Mouse (Mus musculus): ENCODE results near the gene Skor1.
A peak's percentile ranks its signal among the peaks of the same experiment; 100 is the strongest.

Gene Skor1

DNA sequence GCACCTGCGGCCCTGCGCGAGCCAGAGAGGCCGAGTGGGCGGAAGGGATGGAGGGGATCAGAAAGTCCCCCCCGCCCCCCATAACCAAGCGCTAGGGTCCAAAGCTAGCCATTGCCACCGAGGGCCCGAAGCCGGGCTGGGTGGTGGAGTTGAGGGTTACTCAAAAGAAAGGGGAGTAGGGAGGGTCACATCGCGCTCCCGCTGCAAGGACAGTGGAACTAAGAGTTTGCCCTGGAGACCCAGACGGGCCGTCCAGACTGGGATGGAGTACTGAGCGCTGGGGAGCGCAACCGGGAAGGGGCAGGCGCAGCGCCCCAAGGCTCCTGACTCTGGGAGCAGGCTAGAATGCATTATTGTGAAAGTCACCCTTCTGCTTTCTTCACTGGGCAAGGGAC, 608 bp upstream of the Skor1 start:
- DNase-seq (ENCODE audit: low spot score in 2 of 2), result no peak

DNA sequence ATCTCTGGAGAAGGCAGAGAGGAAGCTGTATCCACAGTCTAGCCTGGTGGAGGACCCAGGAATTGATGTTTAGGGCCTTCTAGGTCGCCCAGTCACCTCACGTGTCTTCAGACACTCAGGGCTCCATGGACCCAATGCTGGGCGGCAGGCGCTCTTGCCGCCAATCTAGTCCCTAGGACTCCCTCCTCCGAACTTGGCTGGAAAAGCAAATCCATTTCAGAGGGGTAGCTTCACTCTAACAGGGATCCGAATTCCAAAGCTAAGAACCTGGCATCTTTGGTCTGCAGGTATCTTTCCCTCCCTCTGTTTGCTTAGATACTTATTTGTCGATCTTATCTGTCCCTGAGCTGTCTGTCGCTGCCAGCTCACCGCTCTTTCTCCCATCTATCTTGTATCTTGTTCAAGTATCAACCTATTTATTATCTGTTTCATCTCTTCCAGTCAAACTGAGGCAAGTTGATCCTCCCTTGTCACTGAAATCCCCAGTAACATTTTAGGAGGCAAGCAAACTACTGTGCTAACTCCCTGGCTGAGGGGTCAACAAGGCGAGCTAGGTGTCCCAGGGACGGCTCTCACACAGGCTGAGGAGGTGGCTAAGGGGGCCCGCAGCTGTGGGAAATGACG, 863 bp downstream of the Skor1 start:
- no peak for DNase-seq (ENCODE audit: low spot score in 2 of 2)

DNA sequence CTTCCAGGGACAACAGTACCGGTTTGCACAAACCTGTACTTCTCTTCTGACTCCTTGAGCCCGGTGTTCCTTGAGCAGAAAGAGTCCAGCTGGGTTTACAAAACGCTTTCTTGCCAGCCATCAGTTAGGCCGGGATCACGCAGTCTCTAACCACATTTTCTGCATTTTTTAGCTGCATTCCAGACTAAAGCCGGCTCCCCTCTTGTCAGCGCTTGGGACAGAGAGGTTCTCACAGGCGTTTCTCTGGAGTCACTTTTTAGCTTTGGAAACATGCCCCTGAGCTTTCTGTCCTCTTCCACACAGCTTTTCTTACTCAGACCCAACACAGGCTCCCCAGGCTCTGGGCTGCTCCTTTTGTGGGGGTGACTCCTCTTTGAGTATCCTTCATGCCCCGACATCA, 1.5 kb downstream of the Skor1 start:
- no peak for DNase-seq (ENCODE audit: low spot score in 2 of 2)

DNA sequence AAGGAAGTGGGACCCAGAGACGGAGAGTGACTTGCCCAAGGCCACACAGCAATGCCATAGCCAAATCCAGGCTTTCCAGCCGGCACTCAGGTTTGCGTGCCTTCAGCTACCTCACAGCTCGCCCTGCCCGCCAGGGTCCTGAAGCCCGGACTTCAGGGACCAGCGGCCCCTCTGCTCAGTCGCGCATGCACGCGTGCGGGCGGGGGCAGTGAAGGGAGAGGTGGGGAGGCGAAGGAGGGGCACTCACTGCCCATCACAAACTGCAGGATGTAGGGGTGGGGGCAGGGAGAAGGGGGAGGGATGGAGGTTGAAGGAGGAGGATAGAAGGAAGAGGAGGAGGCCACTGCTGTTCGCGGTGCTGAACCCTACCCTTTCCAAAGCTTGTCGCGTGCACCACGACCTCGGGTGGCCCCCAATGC, 1.9 kb downstream of the Skor1 start:
- DNase-seq (ENCODE audit: low spot score in 2 of 2), result no peak

DNA sequence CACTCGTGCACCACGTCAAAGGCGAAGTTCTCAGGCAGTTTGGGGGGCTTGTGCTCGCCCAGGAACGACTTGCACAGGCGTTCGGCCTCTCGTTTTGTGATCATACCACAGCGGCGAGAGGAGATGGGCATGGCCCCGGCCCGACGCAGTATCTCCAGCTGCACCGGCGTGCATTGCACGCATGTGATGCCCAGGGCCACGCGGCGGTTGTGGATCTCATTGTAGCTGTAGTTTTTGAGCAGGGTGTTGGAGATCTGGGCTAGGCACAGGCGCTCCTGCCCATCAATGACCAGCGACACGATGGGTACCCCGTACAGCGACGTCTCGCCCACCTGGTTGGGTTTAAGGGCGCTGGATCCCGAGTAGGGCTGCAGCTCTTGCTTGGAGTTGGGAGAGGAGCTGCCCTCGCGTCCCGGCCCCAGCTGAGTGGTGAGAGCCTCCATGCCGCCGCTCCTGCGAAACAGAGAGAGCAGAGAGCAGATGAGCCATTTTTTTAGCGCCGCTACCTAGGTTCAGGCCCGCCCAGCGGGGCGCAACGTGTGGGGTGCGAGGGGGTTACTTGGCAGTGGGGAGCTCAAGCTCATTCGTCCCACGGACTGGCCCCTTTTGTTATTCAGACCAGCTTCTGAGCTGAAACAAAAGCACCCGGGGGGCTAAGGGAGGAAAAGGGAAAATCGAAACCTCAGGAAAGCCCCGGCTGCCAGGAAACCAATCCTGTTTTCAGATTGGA, 2.5 kb downstream of the Skor1 start:
- DNase-seq (ENCODE audit: low spot score in 2 of 2), result no peak

DNA sequence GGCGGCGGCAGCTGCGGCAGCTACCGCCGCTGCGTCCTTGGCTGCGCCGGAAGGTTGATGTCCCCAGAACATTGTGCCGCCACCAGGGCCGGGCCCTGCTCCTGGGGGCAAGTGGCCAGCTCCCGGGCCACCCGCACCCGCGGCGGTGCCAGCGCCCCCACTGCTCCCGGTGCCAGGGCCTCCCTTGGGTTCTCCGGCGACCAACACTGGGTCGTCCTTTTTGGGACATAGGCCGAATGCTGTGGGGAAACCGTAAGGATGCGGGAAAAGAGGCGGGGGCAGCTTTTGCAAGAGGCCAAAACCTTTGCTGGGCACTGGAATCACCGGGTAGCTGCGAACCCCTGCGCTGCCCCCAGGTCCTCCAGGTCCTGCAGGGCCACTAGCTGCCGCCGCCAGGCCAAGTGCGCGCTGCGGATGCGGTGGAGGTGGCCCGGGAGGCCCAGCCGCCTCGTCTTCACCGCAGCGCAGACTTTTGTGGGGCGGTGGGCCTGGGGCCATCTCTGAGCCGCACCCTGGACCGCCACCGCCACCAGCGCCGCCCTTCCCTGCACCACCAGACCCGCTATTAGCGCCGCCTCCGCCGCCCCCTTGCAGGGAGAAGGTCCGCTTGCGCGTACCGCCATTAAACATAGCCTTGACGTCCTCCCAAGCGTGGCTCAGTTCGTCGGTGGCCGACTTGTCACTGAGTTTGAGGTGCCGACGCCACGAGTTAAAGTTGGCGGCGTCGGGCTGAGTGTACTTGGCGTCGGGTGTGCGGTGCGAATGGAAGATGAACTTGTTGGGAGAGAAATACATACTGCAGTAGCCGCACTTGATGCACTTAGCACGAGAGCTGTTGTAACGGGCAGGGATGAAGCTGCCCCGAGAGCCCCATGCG, 3.3 kb downstream of the Skor1 start:
- no peak for DNase-seq (ENCODE audit: low spot score in 2 of 2)

DNA sequence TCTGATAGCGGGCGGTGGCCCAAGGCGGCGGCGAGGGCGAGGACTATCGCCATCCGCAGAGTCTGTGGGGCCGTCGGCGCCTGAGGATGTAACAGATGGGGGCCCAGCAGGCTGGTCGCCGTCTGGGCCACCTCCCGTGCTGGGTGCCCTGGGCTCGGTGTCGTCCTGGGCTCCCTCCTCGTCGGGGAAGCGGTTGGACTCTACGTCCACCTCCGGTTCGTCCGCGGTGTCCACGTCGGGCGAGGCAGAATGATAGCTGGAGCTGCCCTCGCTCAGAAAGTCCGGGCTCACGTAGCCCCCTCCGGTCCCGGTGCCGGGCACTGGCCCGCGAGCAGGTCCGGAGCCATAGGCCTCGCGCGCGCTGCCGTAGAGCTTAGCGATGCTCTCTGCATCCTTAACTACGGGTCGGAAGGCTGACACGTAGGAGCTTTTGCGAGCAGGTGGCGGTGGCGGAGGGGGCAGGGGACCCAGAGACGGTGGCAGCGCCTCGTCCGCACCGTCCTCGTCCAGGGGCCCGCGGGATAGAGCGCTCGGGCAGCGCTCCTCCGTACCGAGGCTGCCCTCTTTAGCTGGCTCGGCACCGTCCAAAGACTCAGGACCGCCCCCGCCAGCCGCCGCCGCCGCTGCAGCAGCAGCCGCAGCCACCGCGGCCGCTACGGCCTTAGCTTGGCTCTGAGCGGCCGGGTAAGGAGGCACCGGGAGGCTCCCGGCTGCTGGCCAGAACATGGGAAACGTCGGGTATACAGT, 4.1 kb downstream of the Skor1 start:
- no peak for DNase-seq (ENCODE audit: low spot score in 2 of 2)

DNA sequence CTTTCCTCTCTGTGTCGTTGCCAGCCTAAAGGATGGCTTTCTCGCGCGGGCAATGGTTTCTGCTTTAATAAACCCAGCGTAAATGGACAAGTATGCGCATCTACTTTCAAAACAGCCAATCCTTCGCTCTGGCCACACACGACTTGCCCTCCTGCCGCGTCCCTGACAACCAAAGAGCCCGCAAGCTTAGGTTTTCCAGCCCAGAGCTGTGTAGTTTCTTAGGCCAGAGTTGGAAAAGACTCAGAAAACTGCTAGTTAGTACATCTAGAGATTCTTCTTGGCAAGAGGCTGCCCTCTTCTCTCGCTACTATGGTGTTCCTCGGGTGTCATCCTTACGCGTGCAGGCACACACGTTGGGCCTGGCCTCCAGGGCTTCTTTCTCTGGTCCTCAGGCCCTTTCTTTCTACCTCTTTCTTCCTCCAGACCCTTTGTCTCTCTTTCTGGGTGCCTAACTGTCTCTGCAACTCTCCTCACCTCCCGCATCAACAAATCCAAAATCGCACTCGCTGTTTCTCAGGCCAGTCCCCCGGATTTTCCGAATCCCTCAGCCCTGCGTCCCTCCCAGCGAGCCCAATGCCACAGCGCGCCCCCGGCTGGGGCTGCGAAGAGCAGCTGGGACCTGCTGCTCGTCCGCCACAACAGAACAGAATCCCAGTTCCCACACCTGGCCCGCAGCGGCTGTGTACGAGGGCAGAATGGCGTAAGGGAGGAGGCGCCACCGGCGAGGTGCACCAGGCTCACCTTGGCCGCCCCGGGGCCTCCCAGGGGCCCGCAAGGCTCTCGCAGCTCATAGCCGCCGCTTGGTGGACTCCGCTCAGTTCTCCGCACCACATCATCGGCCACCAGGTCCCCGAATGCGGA, 4.9 kb downstream of the Skor1 start:
- DNase-seq (ENCODE audit: low spot score in 2 of 2), result no peak

DNA sequence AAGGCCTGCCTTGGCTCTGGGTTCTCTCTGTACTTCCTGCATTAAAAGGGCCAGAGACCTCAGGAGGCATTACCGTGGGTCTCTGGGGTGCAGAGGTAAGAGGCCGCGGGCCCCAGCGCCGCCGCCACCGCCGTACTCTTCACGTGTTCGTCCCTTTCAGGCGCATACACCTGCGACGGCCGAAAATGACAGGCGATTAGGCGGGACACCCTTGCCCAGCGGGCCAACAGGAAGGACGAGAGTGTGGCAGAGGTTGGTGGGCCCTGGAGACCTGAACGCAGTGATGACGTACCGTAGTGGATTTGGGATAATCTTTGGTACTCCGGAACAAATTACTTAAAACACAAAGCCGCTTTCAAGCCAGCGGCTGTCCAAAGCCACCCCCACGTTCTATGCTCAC, 5.5 kb downstream of the Skor1 start:
- no peak for DNase-seq (ENCODE audit: low spot score in 2 of 2)

DNA sequence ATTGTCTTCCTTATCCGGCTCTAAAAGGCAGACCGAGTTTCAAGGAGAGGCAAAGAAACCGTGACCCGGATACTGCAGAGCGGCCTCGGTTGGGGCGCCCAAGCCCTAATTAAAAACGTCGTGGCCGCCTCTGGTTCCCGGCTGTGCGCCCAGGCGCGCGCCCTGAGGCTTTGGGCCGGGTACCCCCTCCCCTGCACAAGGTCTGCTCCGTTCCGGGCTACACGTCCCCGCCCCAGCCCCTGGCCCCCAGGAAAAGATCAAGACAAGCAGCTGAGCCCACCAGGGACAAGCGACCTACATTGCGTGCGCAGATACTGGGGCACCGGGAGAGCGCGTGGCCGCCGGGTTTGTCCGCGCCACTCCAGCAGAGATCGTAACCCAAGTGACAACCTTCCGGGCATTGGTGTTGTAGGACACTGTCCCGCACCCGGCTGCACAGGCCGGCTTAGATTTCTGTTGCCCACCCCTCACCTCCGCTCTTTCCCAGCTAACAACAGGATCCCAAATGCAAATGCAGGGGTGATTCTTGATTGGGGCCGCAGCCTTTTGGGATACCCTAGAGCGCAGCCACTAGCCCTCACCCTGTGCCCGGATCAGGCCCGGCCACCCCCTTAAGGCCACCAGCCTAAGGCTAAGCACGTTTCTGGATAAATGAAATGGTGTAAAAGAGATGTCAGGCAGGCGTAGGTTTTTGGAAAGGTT, 6.3 kb downstream of the Skor1 start:
- no peak for DNase-seq (ENCODE audit: low spot score in 2 of 2)

DNA sequence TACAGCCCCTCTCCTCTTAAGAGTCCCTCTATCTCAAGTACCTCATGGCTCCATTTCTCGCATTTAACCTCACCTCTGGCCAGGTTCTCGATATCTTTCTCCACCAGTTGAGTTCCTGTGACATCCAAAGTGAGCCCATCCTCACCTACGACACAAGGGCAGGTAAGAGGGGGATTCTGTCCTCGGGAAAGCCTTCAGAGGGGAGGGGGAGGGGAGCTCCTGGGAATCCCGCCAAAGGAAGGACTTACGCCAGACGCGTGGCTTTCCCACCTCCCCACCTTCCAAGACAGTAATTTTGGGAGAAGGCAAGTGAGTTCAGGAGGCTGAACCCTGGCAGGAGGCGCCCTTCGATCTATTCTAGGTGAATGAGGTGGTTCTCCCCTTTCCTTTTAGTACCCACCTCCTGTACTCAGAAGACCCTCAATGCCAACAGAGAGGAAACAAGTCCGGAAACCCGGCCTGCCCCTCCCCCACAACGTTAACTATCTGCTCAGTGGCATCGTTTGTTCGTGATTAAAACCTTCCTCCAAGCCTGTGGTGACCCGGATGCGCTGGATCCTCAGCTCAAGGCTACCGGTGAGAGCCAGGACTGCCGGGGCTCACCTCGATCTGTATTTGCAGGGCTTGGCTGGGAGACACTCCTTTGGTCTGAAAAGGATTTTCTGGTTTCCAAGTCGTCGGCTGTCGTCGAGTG, 7.0 kb downstream of the Skor1 start:
- no peak for DNase-seq (ENCODE audit: low spot score in 2 of 2)

DNA sequence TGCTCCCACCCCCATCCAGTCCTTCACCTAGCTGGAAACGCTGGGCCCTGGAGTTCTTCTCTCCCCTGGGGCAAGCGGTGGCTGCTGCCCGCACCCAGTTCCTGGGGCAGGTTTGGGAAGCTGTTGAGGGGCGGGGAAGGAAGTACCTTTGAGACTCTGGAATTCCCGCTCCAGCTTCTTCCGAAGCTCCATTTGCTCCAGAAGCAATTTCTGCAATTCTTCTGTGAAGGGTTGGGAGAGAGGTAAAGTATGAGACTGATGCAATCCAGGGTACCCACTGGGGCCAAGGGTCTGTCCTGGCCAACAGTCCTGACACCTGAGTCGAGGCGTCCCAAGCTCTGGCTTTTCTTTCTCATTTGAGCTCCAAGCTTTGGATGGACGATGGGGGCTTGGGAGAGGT, 8.6 kb downstream of the Skor1 start:
- DNase-seq (ENCODE audit: low spot score in 2 of 2), result no peak

DNA sequence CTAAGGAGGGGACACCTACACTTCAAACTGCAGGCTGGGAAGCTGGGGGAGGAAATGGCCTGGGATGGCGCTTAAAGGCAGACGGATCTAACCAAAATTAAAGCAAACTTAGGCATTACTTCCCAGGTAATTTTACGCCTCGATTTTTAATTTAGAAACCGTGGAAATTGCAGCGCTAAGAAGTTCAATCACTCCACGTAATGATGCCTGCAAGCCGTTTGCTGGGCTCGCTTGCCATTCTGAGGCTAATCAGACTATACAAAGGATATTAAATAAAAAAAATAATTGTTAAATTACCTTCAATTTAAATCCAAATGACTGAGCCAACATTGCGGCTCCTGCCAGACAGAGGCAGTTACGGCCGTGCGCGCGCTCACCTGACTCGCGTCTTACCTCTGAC, 9.1 kb downstream of the Skor1 start:
- no peak for DNase-seq (ENCODE audit: low spot score in 2 of 2)

DNA sequence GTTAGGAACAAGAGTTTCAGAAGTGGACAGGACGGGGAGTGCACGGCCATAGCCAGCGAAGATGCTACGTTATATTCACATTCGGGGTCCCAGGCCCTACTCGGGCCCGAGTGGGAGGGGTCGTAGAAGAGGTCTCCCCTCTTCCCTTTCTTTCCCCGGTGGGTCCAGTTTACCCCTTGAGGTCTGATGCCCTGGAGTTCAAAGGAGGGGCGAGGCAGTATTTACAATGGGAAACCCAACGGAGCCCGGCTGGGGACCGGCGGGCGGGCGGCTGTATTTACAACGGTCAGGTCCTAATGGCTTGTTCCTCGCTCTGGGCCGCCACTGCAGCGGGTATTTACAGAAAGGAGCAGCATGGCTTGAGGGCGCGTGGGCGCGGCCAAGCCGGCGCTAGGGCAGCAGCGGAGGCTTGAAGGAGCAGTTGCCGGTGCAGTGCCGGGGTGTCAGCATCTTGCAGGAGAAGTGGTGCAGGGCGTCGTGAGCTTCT, 10.2 kb downstream of the Skor1 start:
- no peak for DNase-seq (ENCODE audit: low spot score in 2 of 2)

DNA sequence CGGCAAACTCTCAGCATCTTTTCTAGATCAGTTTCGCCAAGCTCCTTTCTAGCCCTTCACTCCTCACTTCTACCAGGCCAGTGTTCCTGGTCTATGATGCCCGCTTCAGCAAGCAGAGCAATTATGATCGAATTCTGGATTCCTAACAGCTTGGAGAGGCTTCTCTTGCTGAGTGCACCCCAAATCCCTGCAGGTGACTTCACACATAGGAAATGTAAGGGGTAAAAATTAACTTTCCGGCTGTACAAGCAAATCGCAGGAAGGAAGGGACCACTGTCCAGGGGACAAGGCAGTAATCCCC, 11.2 kb downstream of the Skor1 start:
- DNase-seq (ENCODE audit: low spot score in 2 of 2), result no peak

DNA sequence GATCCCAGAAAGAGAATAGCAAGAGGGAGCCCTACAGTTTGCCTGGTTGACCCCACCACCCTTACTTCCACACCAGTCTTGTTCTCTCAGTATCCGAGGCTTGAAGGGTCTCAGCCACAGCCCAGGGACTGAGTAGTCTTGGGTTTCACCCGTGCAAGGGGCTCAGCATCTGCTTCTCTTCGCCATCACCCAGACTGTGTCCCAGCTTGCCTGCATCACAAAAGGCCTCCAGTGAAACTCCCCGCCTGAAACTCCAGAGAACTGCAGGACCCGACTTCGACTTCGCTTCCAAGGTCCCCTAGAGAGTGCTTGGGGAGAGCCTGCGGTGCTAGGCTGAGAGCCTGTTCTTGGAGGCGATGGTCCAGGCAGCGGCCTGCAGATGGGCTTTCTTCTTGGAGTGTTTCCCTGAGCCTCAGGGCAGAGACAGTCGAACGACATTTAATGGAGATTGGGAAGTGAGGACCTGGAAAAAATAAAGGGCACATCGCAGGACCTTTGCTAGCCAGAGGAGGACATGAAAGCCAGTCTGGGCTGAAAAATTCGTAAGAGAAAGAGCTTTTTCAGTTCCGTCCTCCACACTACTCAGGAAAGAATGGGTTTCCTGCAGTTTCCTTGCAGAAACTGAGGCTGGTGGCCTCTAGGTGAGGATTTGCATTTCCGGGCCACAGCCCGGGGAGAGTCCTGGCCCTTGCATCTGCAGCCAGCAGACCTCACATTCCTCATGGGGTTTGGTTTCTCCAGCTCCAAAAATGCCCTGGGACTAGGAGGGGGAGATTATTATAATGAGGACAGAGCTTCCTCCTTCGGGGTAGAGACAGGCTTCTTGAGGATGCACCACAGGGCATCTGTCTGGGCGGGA, 11.8 kb downstream of the Skor1 start:
- no peak for DNase-seq (ENCODE audit: low spot score in 2 of 2)

DNA sequence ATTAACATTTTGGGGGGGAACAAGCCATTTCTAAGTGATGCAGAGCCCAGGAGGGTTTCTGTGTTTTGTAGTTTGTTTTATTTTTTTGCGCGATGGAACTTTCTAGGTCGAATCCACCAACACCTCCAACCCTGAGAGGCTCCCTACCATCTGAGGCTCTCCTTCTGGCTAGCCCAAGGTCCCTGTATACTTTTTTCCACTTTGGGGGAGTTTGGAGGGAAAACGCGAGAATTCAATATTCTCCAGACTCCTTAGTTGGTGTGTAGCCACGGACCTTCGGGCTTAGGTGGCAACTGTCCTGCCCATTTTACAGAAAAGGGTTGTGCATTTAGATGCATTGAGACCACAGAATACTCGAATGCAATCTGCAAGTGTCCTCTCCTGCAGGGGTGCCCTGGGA, 12.5 kb downstream of the Skor1 start:
- no peak for DNase-seq (ENCODE audit: low spot score in 2 of 2)

DNA sequence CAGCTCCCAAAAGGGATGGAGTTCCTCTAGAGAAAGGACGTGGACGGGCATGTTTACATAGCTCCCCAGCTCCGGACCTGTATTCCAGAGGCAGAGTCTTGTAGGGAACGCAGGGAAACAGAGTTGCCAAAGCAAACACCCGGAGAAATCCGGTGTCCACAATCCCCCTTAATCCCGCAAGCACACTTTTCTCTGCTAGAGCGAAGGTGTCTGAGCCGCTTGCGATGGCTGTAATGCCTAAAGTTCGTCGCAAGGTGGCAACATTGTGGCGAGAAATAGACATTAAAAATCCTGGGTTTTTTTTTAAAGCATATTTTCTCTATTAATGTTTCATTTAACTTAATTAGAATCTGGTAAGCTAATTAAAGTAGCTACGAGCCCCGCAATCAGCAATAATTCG, 13.0 kb downstream of the Skor1 start:
- peak; percentile 31 to 51 for DNase-seq (ENCODE audit: low spot score in 2 of 2)

DNA sequence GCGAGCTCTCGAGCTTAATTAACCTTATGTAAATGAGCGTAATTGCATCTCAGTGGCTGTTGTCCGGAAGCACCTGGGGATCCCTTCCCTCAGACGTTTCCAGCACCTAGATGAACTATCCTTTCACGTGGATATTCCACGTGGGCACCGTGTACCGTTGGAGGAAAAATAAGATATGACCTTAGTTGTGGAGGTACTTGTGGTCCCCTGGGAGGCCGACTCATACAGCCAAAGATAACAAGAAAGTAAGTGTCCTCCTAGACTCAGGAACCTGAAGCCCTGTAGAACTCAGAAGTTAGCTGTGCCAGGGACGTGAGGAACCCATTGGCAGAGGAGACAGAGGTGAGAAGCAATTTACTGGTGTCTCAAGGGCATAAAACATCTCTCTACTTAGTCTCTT, 13.4 kb downstream of the Skor1 start:
- no peak for DNase-seq (ENCODE audit: low spot score in 2 of 2)

Measured in natural killer cell, adult 2 months (primary cell).